ENCODE assay signal across 16 mouse cellular contexts in genomic region chr7:125263756-125264155, GRCm38 (mm10).
A peak's percentile ranks its signal among the peaks of the same experiment; 100 is the strongest.
DNase-seq lines count a peak whose midpoint lies in the region; ATAC-seq and TF ChIP-seq lines count a peak whose summit lies in the region.
"Had no signal": no experiment of that assay in that cellular context is flagged by ENCODE, and none has a peak within 500 bp of the region (broad histone marks: within the 10 kb centered on the region; RNA-seq: fewer than 3 reads in every experiment).

No protein-coding gene starts in this region.

- no peak for TF ChIP-seq POLR2A in cerebellum, adult 2 months (IDR thresholded peaks at IDR 0.05; ENCODE audit: borderline replicate concordance, insufficient read depth, low read length)
- TF ChIP-seq POLR2A in CH12.LX (IDR thresholded peaks at IDR 0.05; ENCODE audit: low read depth, low read length): no peak

- ATAC-seq in hindbrain, embryonic 15.5 days (ENCODE audit: low FRiP score, low read depth): no peak

- peak; percentile 16; the same call in 1 of the 2 replicates for TF ChIP-seq CTCF in cerebellum, adult 2 months (IDR thresholded peaks at IDR 0.05; ENCODE audit: borderline replicate concordance, insufficient read depth, low read depth, low read length)
- peak; percentile 30 for TF ChIP-seq CTCF in left cerebral cortex, adult 2 months (IDR thresholded peaks at IDR 0.05)
- TF ChIP-seq CTCF in CH12.LX (conservative IDR thresholded peaks at IDR 0.05 in 1 of 2, IDR thresholded peaks at IDR 0.05 in 1 of 2; ENCODE audit: low read depth in 2 of 2, low read length in 2 of 2): peak; percentile 11 to 42; a peak in 2 of 4 replicates

- intact Hi-C loops in left cerebral cortex, adult 2 months (cut with DNase I): no loop called here

- H3K27ac ChIP-seq in cerebellum, adult 2 months (ENCODE audit: insufficient read depth, low read length): no peak overlapping the region
- no peak overlapping the region for H3K27ac ChIP-seq in left cerebral cortex, adult 2 months
- no peak overlapping the region for H3K27ac ChIP-seq in CH12.LX (ENCODE audit: insufficient read depth, low read depth)
- peak overlapping the region; percentile 13; the same call in 1 of the 2 replicates for H3K27ac ChIP-seq in hindbrain, embryonic 15.5 days (replicated peaks)
- H3K27ac ChIP-seq: limb, embryonic 15.5 days; macrophage had no signal

- no peaks in the 10 kb centered on the region for H3K4me1 ChIP-seq in cerebellum, adult 2 months (ENCODE audit: control insufficient read depth, insufficient read depth, low read length)
- H3K4me1 ChIP-seq in CH12.LX (ENCODE audit: control insufficient read depth in 1 of 2, insufficient read depth in 2 of 2): peaks cover 0 to 2% of the 10 kb centered on the region in 2 experiments; a peak in 1 of 4 replicates
- peaks cover 16% of the 10 kb centered on the region for H3K4me1 ChIP-seq in hindbrain, embryonic 15.5 days (replicated peaks)

- no peaks in the 10 kb centered on the region for H3K27me3 ChIP-seq in cerebellum, adult 2 months (ENCODE audit: control insufficient read depth, insufficient read depth, low read length)
- H3K27me3 ChIP-seq in CH12.LX (replicated peaks): peaks cover 80% of the 10 kb centered on the region
- no peaks in the 10 kb centered on the region for H3K27me3 ChIP-seq in hindbrain, embryonic 15.5 days
- H3K27me3 ChIP-seq: limb, embryonic 15.5 days; neural tube, embryonic 12.5 days had no signal

- no peak overlapping the region for H3K4me2 ChIP-seq in CH12.LX (ENCODE audit: insufficient read depth, low read depth, poor library complexity, severe bottlenecking)
- no peak overlapping the region for H3K4me2 ChIP-seq in hindbrain, embryonic 15.5 days
- H3K4me2 ChIP-seq: limb, embryonic 15.5 days had no signal

- H3K9ac ChIP-seq in CH12.LX (ENCODE audit: insufficient read depth, low read depth): no peak overlapping the region
- H3K9ac ChIP-seq in hindbrain, embryonic 15.5 days: no peak overlapping the region
- H3K9ac ChIP-seq: limb, embryonic 15.5 days; neural tube, embryonic 12.5 days had no signal

- H3K9me3 ChIP-seq in CH12.LX (replicated peaks; ENCODE audit: low read length): peaks cover 3% of the 10 kb centered on the region
- H3K9me3 ChIP-seq in hindbrain, embryonic 15.5 days: no peaks in the 10 kb centered on the region; the same call in 1 of the 2 replicates
- H3K9me3 ChIP-seq: limb, embryonic 15.5 days; neural tube, embryonic 12.5 days had no signal

- H3K4me3 ChIP-seq in cerebellum, adult 2 months (replicated peaks; ENCODE audit: insufficient read depth, low read depth, low read length): no peak overlapping the region
- no peak overlapping the region for H3K4me3 ChIP-seq in left cerebral cortex, adult 2 months
- no peak overlapping the region for H3K4me3 ChIP-seq in CH12.LX (replicated peaks in 1 of 3; ENCODE audit: low read depth in 2 of 3, low read length in 2 of 3, poor library complexity in 1 of 3)
- H3K4me3 ChIP-seq in hindbrain, embryonic 15.5 days: no peak overlapping the region
- H3K4me3 ChIP-seq: erythroblast, embryonic 14.5 days; limb, embryonic 15.5 days; neural tube, embryonic 12.5 days had no signal

- no peak for TF ChIP-seq EP300 in CH12.LX (IDR thresholded peaks at IDR 0.05; ENCODE audit: low read length)

- DNase-seq in cerebellum, adult 2 months: no peak
- DNase-seq in cerebellum, postnatal 4 days (ENCODE audit: low spot score in 2 of 2): no peak
- no peak for DNase-seq in left cerebral cortex, adult 2 months (ENCODE audit: extremely low spot score in 1 of 2, low spot score in 2 of 2)
- no peak for DNase-seq in left cerebral cortex, adult 8-10 months (ENCODE audit: low spot score in 2 of 2)
- no peak for DNase-seq in CH12.LX (ENCODE audit: extremely low read depth)
- DNase-seq in frontal cortex, adult 2 months (ENCODE audit: extremely low spot score in 1 of 2, low spot score in 1 of 2): no peak
- no peak for DNase-seq in urinary bladder, postnatal 4 days (ENCODE audit: low spot score in 2 of 2)
- DNase-seq: cerebellum, adult 18-20 months; embryo, embryonic 11 days; kidney, postnatal 10 days; layer of hippocampus, postnatal 36 days had no signal

- in situ Hi-C loops in CH12.LX (cut with MboI; ENCODE audit: low pct_ligation_motif_present, low pct_unique_long_range_greater_than_20kb, low sequenced_read_pairs): no loop called here

- 44% methylated on average over 2 of the region's 2 CpGs for WGBS in cerebellum, adult 2 months
- 59% methylated on average over 2 of the region's 2 CpGs for WGBS in hindbrain, embryonic 15.5 days

- peak; percentile 33 for TF ChIP-seq RAD21 in CH12.LX (IDR thresholded peaks at IDR 0.05; ENCODE audit: low read depth, low read length)

- no peaks in the 10 kb centered on the region for H3K79me2 ChIP-seq in CH12.LX (replicated peaks; ENCODE audit: control insufficient read depth, extremely low read depth, insufficient read depth, poor library complexity, severe bottlenecking)

- dilution Hi-C loops in CH12.LX (cut with MboI; ENCODE audit: extremely low pct_ligation_motif_present, extremely low pct_unique_long_range_greater_than_20kb, low sequenced_read_pairs): no loop called here

- no peaks in the 10 kb centered on the region for H3K36me3 ChIP-seq in CH12.LX (replicated peaks in 1 of 2; ENCODE audit: control insufficient read depth in 1 of 2, insufficient read depth in 1 of 2, low read length in 1 of 2)
- H3K36me3 ChIP-seq in hindbrain, embryonic 15.5 days: no peaks in the 10 kb centered on the region
- H3K36me3 ChIP-seq: limb, embryonic 15.5 days; neural tube, embryonic 12.5 days had no signal

TF ChIP-seq in CH12.LX, 34 proteins besides CTCF, POLR2A, EP300 and RAD21:
- TF ChIP-seq HCFC1 (IDR thresholded peaks at IDR 0.05; ENCODE audit: low read depth, low read length): no peak
- no peak for TF ChIP-seq KAT2A (IDR thresholded peaks at IDR 0.05; ENCODE audit: insufficient replicate concordance, low read length)
- no peak for TF ChIP-seq USF1 (IDR thresholded peaks at IDR 0.05; ENCODE audit: low read depth, low read length)
- no peak for TF ChIP-seq RCOR1 (conservative IDR thresholded peaks at IDR 0.05; ENCODE audit: low read depth, low read length)
